Mouse (Mus musculus): ENCODE results near the gene Stat4.
"Not testable (repeated sequence)": the region's sequence is repeated elsewhere in the genome, so short reads cannot be mapped to it uniquely, and the experiment has no call there.

Gene Stat4

DNA sequence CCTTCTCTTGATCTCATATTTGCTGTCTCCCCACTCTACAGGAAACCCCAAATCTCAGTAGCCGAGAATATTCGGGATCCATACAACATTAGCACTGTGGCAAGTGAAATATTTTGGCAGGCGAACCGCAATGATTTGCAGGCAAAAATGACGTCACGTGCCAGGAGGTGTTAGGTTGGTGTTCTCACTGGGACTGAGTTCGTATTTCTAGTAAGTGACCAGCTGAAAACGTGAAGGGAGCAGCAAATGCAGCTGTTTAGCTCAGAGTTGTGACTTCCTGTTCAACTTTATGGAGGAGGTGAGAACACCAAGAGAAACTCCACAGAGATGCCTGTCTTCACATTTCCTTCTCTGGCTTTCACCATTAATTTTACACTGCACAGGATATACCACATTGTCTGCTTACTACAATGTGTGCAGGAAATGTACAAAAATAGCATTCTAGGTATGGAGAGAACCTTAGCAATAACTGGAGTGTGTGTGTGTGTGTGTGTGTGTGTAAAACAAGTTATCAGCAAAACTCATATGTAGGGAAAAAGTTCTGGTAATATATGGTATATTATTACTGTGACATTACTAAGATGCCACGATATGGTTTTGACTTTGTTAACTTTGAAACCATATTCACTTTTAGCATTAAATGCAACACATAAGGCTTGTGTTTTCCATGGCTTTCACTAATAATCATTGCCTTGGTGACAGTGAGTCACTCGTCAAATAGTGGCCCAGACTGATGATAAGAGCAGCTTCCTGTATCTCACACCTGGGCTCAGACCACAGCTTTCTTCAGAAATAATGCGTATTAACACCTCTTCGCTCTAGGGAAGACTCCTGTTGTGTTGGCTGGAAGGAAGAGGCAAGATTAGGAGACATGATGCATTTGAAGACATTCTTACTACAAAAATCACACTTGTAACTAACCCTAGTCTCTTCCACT lies 48.1 kb downstream of the Stat4 start:
- no peak for DNase-seq

DNA sequence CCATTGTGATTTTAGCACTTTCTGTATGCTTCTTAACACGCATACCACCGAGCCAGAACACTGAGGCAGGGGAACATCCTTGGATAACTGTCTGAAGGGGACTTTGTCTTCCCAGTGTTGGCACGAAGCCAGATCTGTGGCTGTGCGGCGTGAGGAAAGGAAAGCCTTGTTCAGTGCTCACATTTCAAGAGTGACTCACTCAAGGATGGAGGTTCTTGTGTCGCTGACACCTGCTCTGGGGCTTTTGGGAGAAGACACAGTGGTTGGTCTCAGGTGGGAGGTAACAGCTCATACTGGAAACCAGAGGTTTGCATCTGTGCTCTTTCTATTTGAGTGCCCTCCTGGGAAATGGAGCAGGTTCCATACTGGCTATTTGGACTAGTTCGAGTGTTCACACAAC lies 52.2 kb downstream of the Stat4 start:
- DNase-seq = no peak

DNA sequence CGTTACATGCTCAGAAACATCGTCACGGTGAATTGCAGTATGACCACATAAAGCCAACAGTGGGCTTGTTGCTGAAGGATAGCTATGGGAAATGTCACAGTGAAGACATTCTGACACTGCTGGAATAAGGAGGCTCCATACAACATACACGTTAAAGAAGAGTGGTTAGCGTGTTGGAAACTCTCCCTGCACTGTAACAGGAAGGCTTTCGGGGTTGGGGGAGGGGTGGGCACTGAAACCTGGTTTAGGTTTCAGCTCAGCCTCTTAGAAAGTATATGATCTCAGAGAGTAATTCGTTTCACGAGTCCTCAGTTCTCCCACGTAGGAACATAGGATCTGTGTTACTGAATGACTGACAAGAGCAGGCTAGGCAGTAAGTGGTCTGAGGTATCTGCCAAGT lies 52.7 kb downstream of the Stat4 start:
- DNase-seq = no peak

DNA sequence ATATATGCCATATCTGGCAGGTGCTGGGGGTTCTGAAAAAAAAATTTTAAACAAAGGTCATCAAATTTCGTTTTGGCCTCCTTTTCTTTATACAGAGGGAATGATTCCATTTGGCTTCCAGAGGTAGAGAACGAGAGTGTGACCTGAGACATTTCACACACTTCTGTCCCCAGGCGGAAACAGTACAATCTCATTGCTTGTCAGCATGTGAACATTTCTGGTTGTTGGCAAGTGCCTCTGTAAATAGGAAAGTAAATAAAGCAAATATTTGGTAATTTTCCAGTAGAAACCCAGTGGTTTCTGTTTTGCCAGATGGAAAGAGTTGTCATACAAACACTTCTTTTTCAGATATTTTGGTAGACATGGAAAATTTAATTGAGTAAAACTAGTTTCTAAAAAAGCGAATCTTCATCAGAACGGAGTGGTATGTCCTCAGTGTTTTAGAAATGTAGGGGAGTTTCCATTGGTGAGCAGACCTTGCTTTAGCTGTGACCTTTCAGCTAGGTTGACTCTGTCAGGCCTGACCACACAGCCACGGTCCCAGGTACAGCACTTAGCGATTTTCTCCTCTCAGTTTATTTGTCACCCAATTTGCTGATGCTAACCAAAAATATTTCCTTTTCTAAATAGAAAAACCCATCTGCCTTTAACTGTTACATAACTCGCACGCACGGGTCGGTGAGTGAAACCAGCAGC lies 53.6 kb downstream of the Stat4 start:
- DNase-seq = no peak

DNA sequence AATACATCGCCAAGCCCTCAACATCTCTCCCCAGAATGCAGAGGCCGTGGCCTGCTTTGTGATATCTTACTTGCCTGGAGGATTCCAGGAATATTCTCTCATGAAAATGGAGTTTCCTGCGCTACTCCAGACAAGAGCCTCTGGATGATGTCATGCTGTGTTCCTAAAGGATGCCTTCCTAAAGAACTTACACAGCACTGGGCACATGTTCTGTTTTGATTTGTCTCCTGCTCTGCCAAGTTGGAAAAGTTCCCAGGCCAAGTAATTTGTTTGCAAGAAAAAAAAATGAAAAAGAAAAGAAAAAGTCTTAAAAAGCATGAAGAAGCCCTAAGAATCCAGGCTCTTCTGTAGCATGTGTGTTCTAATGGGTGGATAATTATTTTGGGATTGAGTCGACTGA lies 56.2 kb downstream of the Stat4 start:
- no peak for DNase-seq

DNA sequence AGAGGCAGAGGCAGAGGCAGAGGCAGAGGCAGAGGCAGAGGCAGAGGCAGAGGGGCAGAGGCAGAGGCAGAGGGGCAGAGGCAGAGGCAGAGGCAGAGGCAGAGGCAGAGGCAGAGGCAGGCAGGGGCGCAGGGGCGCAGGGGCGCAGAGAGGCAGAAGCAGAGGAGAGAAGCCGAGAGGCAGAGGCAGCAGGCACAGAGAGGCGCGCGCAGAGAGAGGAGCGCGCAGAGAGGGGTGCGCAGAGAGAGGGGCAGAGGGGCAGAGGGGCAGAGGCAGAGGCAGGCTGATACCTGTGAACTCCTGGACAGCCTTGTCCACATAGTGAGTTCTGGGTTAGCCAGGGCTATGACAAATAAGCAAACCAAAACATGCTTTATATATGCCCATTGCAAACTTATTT lies 59.9 kb downstream of the Stat4 start:
- DNase-seq = not testable (repeated sequence)

DNA sequence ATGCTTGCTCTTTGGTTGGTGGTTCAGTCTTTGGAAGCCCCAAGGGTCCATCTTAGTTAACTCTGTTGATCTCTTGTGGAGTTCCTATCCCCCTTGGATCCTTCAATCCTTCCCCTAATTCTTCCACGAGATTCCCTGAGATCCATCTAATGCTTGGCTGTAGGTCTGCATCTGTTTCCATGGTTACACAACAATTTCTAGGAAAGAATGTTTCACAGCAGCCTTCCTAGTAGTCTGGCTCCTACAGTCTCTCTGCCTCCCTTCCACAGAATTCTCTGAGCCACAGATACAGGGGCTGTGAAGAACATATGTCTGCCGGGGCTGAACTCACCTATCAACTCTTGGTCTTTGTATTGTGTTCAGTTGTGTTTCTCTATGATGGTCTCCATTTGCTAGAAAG lies 61.8 kb downstream of the Stat4 start:
- no peak for DNase-seq

DNA sequence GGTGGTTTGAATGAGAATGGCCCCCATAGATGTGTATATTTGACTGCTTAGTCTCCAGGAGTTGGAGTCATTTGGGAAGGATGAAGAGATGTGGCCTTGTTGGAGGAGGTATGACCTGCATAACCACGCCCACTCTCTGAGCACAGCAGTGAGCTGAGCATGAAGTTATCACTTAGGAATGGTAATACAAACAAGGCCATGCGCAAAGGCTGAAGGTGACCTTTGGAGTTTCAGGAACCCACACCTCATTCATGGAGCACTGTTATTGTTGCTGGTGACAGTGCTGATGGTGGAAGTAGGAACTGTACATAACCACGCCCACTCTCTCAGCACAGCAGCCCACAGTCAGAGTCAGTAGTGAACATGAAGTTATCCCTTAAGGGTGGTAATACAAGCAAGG lies 62.9 kb downstream of the Stat4 start:
- no peak for DNase-seq

DNA sequence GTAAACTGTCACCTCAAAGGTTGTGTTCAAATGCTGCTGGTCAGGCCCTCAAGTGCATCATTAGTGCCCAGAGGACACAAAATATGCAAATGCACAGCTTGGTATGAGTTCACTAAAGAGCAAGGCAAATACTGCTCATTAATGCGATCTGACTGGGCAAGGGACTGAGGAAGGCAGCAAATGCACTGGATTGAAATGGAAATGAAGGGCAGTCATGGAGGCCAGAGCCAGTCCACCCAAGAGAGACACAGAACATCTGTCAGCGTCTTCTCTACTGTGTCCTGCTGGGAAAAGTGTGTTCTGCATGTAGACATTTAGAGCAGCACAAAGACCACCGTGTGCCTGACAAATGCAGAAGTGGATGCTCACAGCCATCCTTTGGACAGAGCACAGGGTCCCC lies 64.6 kb downstream of the Stat4 start:
- DNase-seq = no peak

DNA sequence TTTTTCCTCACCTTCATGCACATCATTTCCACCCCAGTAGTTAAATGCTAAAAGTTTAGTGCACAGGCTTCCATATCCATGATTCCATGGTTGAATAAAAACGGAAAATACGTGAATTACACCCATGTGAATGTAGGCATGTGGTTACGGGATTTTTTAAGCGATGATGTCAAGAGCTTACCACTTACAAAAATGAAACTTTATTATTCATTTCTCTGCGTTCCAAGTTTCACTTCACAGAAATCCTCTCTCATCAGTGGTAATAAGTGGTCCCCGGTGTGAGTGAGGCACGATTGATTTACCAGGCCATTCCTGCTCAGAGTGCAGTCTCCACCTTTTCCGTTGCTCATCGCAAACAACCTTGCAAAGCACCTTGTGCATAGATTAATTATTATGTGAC lies 66.0 kb downstream of the Stat4 start:
- DNase-seq = no peak

DNA sequence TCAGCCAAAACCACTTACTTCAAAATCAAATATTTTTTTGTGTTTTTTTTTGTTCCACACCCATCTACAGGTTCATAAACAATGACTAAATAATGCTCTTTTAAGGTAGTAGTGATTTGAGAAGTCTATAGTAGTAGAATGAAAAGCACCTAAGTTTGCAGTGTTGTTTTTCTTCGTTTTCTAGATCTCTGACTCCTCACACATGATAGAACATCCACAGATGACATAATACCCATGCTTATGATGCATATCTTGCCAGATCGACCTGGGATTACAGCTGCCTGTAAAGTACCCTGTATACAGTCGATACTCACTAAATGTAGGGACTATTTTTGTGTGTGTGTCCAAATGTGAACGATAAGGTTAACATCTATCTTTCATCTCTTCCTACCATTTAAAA lies 69.0 kb downstream of the Stat4 start:
- no peak for DNase-seq

DNA sequence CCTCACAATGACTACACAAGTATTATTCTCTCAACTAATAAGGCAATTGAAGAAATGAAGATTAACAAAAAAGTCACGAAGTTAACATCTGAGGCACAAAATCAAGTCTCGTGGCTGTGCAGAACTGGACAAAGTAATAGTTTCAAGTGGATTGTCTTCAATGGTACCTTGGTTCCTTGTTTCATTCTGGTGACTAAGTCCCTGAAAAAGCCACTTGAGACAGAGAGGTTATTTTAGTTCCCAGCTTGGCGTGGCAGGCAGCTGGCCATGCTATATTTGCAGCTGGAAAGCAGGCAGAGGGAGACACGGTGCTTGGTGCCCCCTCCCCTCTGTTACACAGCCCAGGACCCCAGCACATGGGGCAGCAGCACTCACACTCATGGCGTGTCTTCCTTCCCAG lies 70.2 kb downstream of the Stat4 start:
- DNase-seq = no peak

DNA sequence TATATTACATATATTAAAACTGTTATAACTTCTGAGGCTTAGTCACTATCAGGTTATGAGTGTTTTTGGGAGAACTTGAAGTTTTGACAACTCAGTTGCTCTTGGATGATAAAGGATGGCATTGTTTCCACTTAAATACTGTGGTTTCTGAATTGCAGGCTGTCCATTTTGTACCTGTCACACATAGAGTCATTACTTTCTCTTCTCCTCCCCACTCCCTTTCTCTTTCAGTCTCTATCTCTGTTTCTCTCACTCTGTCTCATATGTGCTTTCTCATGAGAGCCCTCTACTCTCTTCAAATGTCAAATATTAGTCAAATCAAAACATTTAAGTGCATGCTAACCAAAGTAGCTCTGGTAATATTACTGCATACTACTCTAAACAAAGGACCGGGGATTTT lies 79.3 kb downstream of the Stat4 start:
- no peak for DNase-seq

DNA sequence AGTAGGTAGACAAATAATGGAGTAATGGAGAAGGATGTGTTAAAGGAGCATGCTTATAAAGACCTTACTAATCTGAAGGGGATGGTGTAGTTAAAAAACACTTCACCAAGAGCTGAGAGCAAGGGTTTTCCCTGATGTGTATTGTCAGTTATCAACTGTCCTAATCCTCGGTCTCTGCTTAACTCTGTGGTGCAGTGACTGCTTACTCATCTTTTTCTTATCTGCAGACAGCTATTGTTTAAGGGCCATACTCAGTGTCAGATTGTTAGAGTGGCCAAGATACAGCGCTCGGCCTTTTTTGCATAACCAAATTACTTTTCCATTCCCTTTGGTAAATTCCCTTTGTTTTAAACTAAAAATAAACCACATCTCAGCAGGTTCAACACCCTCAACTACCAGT lies 79.7 kb downstream of the Stat4 start:
- no peak for DNase-seq

DNA sequence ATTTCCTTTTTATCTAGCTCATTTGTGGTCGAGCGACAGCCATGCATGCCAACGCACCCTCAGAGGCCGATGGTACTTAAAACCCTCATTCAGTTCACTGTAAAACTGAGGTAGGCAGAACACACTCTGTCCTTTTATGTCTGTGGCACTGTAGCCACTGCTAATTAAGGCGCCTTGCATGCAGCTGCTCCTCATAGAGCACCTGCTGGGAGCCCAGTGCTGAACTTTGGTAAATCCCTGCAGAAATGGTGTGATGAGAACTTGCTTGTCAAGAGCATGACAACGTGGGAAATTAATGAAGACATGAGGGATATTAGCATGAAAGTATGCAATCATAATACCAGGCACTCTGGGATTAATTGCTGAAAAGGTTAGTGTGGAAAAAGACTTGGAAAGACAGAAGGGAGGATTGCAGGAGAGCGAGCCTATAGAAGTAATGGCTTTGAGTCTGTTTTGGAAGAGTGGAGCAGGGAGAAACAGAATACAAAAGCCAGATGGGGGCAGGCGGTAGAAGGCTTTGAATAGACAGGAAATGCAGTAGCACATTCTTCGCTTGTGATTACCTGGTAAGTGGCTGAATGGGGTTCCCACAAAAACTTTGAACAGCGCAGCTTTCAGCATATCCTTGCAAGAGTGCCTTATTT lies 92.9 kb downstream of the Stat4 start:
- no peak for DNase-seq

DNA sequence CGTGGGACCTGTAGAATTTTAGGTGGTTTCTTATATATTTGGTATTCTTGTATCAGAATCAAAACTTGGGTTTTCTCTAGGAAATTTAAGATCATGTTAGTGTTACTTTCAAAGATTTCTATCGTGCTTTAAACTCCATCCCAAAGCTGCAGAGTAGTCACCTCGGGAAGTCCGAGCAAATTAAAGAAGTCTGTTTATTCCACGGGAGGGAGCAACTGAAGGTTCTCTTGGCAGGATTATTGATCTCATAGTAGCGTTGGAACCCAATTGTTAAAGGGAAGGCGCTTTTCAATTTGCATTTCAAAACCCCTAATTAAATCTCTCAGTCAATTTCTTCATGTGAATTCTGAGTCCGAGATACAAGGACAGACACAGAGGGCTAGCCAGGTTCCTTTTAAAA lies 93.4 kb downstream of the Stat4 start:
- no peak for DNase-seq

DNA sequence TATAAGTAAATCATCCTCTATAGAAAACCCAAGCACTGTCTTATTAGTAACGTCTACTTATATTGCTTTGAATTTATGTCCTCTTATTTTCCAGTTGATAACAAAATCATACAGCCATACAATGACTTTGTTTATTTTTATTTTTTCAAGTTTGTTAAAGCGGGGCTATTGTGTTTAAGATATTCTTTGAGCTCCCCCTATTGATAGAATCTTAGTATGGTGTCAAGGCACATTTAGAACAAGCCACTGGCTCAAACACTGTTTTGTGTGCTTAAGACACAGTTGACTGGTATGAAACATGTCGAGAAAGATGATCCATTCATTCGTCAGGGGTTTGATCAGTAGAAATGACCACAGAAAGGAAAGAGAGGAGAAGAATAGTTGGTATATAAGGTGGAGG lies 99.3 kb downstream of the Stat4 start:
- no peak for DNase-seq

DNA sequence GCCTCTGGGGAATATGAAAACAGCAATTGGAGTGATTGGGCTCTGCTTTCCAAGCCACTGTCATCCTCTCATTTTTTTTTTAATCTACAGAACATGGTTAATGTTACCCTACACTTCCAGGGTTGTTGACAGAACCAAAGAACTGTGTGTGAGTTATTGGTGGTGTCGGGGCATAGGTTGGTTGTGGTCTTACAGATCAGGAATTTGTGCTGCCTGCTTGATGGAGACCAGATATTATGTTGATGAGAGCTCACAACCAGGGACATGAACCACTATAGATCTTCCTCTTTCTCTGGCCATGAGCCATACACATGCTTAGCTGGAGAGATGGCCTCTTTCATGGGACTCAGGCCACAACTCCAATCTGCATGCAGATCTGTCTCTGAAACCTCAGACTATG lies 100.2 kb downstream of the Stat4 start:
- no peak for DNase-seq

DNA sequence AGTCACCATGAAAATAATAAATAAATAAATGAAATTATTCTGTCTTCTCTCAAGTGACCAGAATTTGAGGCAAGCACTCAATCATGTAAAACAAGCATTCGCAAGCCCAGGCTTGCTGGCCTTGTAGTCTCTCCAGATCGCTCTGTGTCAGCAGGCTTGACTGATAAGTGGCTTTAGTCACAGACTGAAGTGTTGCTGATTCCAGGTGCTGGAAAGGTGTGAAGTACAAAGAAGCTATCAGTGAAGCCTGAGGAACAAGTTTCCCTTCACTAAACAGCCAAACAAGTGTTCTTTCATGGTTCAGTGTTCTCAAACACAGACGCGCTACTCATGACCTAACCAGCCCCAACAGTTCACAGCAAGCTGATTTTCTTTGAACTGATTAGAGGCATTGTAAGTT lies 101.7 kb downstream of the Stat4 start:
- DNase-seq = no peak

DNA sequence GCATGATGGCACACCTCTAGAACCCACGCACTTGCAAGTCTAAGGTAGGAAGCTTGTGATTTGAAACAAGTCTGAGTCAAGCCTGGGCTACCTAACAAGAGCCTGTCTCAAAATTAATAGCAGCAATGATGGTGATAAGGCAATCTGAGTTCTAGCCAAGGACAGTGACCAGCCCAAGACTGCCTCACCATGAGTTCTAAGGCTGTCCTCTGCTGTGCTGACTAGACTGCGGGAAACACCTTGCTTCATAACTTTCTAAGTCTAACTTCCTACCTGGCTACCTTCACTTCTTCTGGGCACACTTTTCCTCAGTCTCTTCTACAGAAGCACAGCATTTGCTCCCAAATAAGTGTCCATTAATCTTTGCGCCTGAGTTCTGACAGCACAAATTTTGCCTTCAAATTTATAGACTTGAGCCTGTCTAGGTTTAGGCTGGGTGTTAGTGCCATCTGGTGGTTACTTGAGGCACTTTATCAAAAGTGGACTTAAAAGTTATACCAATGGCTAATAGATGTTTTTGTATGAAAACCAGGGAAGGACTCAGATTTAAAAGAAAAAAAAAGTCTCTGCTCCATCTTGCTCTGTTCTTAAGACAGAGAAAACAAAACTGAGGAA lies 111.8 kb downstream of the Stat4 start:
- no peak for DNase-seq

DNA sequence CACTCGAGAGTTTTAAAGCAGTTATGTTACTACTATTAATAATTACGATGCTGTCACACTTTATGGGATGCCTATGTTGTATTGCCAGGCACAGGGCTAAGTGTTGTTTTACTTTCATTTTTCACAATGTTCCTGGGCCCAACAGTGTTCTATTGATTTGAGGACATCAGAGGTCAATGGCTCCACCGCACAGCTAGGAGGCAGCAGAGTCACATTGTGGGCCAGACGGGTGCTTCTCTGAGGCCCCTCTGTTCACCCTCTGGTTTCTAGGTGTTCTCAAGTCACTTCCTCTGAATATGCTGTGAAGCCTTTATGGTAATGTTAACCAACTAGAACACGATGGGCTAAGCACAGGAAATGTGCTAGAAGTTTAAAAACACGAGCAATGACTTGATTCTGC lies 113.5 kb downstream of the Stat4 start:
- no peak for DNase-seq

DNA sequence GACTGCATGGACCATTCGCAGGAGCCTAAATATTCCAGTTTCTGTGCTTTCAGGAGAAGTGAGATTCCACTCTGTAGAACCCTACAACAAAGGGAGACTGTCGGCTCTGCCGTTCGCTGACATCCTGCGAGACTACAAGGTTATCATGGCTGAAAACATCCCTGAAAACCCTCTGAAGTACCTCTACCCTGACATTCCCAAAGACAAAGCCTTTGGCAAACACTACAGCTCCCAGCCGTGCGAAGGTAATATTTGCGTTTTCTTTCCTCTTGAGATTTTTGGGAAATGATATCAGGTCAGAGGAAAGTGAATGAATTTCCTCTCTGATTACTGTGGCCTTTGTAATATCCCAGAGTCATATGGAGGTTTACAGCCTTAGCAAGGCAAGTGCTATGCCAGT lies 115.8 kb downstream of the Stat4 start:
- no peak for DNase-seq

DNA sequence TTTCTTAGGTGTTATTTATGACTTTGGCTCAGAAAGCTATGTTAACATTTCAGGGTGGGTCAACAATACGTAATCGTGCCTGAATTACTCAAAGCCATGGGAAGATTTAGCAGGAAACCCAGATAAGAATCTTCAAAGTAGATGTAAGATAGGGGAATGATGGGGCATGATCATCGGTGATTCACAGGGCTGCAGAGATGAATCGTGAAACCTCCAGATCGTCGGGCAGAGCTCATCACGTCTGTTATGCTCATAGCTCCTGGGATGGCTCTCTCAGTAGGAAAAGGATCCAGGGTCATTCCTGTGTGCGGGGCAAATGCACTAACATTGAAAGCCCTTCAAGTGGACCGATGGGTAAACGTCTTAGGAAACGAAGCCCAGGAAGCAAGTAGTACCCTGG lies 120.3 kb downstream of the Stat4 start:
- DNase-seq = no peak

DNA sequence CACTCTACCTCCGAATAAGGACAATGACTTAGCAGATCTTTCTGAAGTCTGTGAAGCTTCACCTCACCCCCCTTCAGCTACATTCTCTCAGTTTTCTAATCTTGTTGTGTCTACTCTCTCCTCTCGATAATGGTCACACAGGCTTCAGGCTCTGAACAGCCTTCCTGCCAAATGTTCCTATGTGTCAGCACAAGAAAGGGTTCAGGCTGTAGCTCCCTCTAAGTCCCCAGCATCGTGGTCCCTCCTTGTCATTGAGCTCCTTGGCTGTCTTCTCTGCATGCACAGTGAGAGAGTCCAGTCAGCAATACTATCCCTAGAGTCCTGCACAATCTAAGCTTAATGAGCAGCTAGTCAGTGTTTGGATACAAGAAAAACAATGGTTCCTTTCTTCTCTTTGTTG lies 124.3 kb downstream of the Stat4 start:
- no peak for DNase-seq

Measured in right cerebral cortex, postnatal 25 days (tissue).